Mouse (Mus musculus): ENCODE measurements around the gene Cpvl. TPM values are rescaled to one million over a fixed set of nuclear protein-coding genes. Genes with fewer than 3 reads are reported as not detected.

Cpvl gene
- polyA plus RNA-seq, 1 experiment from 2014 or later = 0.12 TPM

- Histone ChIP-seq H3K9me3 (ENCODE audit: control insufficient read depth, low read length) (no peaks in the 10 kb centered on the region), H3K4me2 (ENCODE audit: low read depth, low read length, severe bottlenecking) (no peak overlapping the region), H3K4me1 (replicated peaks; ENCODE audit: control insufficient read depth, insufficient read depth, low read length) (no peaks in the 10 kb centered on the region), H3K9ac (ENCODE audit: low read length) (no peak overlapping the region), H3K36me3 (ENCODE audit: control insufficient read depth, insufficient read depth, low read length) (no peaks in the 10 kb centered on the region), H3K27me3 (ENCODE audit: control insufficient read depth, insufficient read depth, low read length) (no peaks in the 10 kb centered on the region), H3K4me3 (ENCODE audit: low read depth, low read length) (no peak overlapping the region), H3K27ac (ENCODE audit: low read depth, low read length) (no peak overlapping the region)
- WGBS = 11% methylated on average over 3 of the region's 3 CpGs
- DNase-seq (ENCODE audit: low spot score) = no peak
- ATAC-seq (replicated peaks; ENCODE audit: low FRiP score) = no peak
These were observed 39.5 kb downstream of the Cpvl start for GRCm38 (mm10) chr6:53938942-53939341.

GRCm38 (mm10) chr6:53937143-53938134 lies 41.0 kb downstream of the Cpvl start:
- no peak for ATAC-seq (replicated peaks; ENCODE audit: low FRiP score)
- Histone ChIP-seq H3K27ac (ENCODE audit: low read depth, low read length) (no peak overlapping the region), H3K4me2 (ENCODE audit: low read depth, low read length, severe bottlenecking) (no peak overlapping the region), H3K9me3 (ENCODE audit: control insufficient read depth, low read length) (no peaks in the 10 kb centered on the region), H3K27me3 (ENCODE audit: control insufficient read depth, insufficient read depth, low read length) (no peaks in the 10 kb centered on the region), H3K36me3 (ENCODE audit: control insufficient read depth, insufficient read depth, low read length) (no peaks in the 10 kb centered on the region), H3K4me1 (replicated peaks; ENCODE audit: control insufficient read depth, insufficient read depth, low read length) (no peaks in the 10 kb centered on the region), H3K9ac (ENCODE audit: low read length) (no peak overlapping the region), H3K4me3 (ENCODE audit: low read depth, low read length) (no peak overlapping the region)
- WGBS = 81% methylated on average over 15 of the region's 15 CpGs
- DNase-seq (ENCODE audit: low spot score) = no peak

DNA sequence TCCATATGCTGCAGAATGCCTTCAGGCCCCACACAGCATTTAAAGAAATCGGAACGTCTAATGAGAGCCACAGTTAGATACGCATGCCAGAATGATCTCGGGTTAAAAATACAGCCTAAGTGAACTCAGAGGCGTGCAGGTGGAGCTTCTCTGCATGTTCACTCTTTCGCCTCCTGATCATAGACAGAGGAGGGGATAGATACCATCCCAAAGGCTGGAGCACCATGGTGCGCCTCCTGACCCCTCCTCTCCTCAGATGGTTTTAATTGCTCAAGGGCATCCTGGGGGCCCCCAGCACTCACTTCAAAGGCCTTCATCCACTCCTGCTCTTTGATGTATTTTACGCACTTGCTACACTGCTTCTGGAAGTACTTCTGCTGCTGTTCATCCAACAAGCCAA lies 46.9 kb downstream of the Cpvl start:
- H3K4me1 ChIP-seq (replicated peaks; ENCODE audit: control insufficient read depth, insufficient read depth, low read length) = no peaks in the 10 kb centered on the region
- DNase-seq (ENCODE audit: low spot score) (no peak), ATAC-seq (replicated peaks; ENCODE audit: low FRiP score) (no peak)
- H3K9ac ChIP-seq (ENCODE audit: low read length) = no peak overlapping the region
- H3K4me3 ChIP-seq (ENCODE audit: low read depth, low read length) = no peak overlapping the region
- H3K27me3 ChIP-seq (ENCODE audit: control insufficient read depth, insufficient read depth, low read length) = no peaks in the 10 kb centered on the region; the same call in 1 of the 2 replicates
- 71% methylated on average over 8 of the region's 8 CpGs for WGBS
- H3K36me3 ChIP-seq (ENCODE audit: control insufficient read depth, insufficient read depth, low read length) = no peaks in the 10 kb centered on the region
- H3K4me2 ChIP-seq (ENCODE audit: low read depth, low read length, severe bottlenecking) = no peak overlapping the region
- H3K9me3 ChIP-seq (ENCODE audit: control insufficient read depth, low read length) = no peaks in the 10 kb centered on the region
- H3K27ac ChIP-seq (ENCODE audit: low read depth, low read length) = no peak overlapping the region

GRCm38 (mm10) chr6:53929858-53930257 lies 48.6 kb downstream of the Cpvl start:
- 76% methylated on average over 4 of the region's 4 CpGs for WGBS
- H3K36me3 ChIP-seq (ENCODE audit: control insufficient read depth, insufficient read depth, low read length) = no peaks in the 10 kb centered on the region
- no peak overlapping the region for H3K9ac ChIP-seq (ENCODE audit: low read length)
- H3K4me1 ChIP-seq (replicated peaks; ENCODE audit: control insufficient read depth, insufficient read depth, low read length) = no peaks in the 10 kb centered on the region
- no peak overlapping the region for H3K4me2 ChIP-seq (ENCODE audit: low read depth, low read length, severe bottlenecking)
- DNase-seq (ENCODE audit: low spot score) (no peak), ATAC-seq (replicated peaks; ENCODE audit: low FRiP score) (no peak)
- H3K27me3 ChIP-seq (ENCODE audit: control insufficient read depth, insufficient read depth, low read length) = no peaks in the 10 kb centered on the region; the same call in 1 of the 2 replicates
- no peak overlapping the region for H3K4me3 ChIP-seq (ENCODE audit: low read depth, low read length)
- no peaks in the 10 kb centered on the region for H3K9me3 ChIP-seq (ENCODE audit: control insufficient read depth, low read length)
- H3K27ac ChIP-seq (ENCODE audit: low read depth, low read length) = no peak overlapping the region

DNA sequence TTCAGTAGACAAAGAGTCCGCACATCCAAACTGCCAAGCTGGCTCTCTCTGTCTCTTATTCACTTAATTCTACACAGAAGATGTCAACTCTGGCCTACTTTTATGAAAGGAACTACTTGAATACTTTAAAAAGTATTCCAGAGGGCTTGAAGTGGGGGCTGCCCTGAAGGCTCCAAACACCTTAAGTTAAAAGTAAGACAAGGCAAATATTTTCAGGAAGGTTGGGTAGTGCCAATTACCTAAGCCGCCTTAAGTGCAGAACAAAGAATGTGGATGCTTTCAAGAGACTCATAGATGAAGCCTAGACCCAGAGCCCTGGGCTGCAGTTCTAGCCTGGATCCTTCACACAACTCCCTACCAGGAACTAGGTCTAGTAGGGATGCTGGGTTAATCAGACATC lies 52.3 kb downstream of the Cpvl start:
- WGBS = 91% methylated on average over 2 of the region's 2 CpGs
- H3K4me3 ChIP-seq (ENCODE audit: low read depth, low read length) = no peak overlapping the region
- no peaks in the 10 kb centered on the region; the same call in 1 of the 2 replicates for H3K27me3 ChIP-seq (ENCODE audit: control insufficient read depth, insufficient read depth, low read length)
- H3K4me2 ChIP-seq (ENCODE audit: low read depth, low read length, severe bottlenecking) = no peak overlapping the region
- no peaks in the 10 kb centered on the region for H3K9me3 ChIP-seq (ENCODE audit: control insufficient read depth, low read length)
- ATAC-seq (replicated peaks; ENCODE audit: low FRiP score) (no peak), DNase-seq (ENCODE audit: low spot score) (no peak)
- no peaks in the 10 kb centered on the region for H3K36me3 ChIP-seq (ENCODE audit: control insufficient read depth, insufficient read depth, low read length)
- no peaks in the 10 kb centered on the region for H3K4me1 ChIP-seq (replicated peaks; ENCODE audit: control insufficient read depth, insufficient read depth, low read length)
- H3K27ac ChIP-seq (ENCODE audit: low read depth, low read length) = no peak overlapping the region
- H3K9ac ChIP-seq (ENCODE audit: low read length) = no peak overlapping the region

- Histone ChIP-seq H3K27ac (ENCODE audit: low read depth, low read length) (no peak overlapping the region), H3K27me3 (ENCODE audit: control insufficient read depth, insufficient read depth, low read length) (no peaks in the 10 kb centered on the region), H3K36me3 (ENCODE audit: control insufficient read depth, insufficient read depth, low read length) (no peaks in the 10 kb centered on the region), H3K4me1 (replicated peaks; ENCODE audit: control insufficient read depth, insufficient read depth, low read length) (no peaks in the 10 kb centered on the region), H3K4me2 (ENCODE audit: low read depth, low read length, severe bottlenecking) (no peak overlapping the region), H3K9me3 (ENCODE audit: control insufficient read depth, low read length) (no peaks in the 10 kb centered on the region), H3K4me3 (ENCODE audit: low read depth, low read length) (no peak overlapping the region), H3K9ac (ENCODE audit: low read length) (no peak overlapping the region)
- WGBS = 51% methylated on average over 8 of the region's 8 CpGs
- ATAC-seq (replicated peaks; ENCODE audit: low FRiP score) (no peak), DNase-seq (ENCODE audit: low spot score) (no peak)
These were observed 53.3 kb downstream of the Cpvl start for GRCm38 (mm10) chr6:53925192-53925591.

- ATAC-seq (replicated peaks; ENCODE audit: low FRiP score) (no peak), DNase-seq (ENCODE audit: low spot score) (no peak)
- no peaks in the 10 kb centered on the region for H3K9me3 ChIP-seq (ENCODE audit: control insufficient read depth, low read length)
- H3K36me3 ChIP-seq (ENCODE audit: control insufficient read depth, insufficient read depth, low read length) = no peaks in the 10 kb centered on the region
- no peak overlapping the region for H3K9ac ChIP-seq (ENCODE audit: low read length)
- no peak overlapping the region for H3K27ac ChIP-seq (ENCODE audit: low read depth, low read length)
- H3K4me2 ChIP-seq (ENCODE audit: low read depth, low read length, severe bottlenecking) = no peak overlapping the region
- WGBS = 91% methylated on average over 7 of the region's 7 CpGs
- no peaks in the 10 kb centered on the region for H3K4me1 ChIP-seq (replicated peaks; ENCODE audit: control insufficient read depth, insufficient read depth, low read length)
- H3K27me3 ChIP-seq (ENCODE audit: control insufficient read depth, insufficient read depth, low read length) = no peaks in the 10 kb centered on the region
- H3K4me3 ChIP-seq (ENCODE audit: low read depth, low read length) = no peak overlapping the region
These were observed 58.4 kb downstream of the Cpvl start for GRCm38 (mm10) chr6:53920041-53920440.

GRCm38 (mm10) chr6:53917026-53917558 lies 61.4 kb downstream of the Cpvl start:
- Histone ChIP-seq H3K9me3 (ENCODE audit: control insufficient read depth, low read length) (no peaks in the 10 kb centered on the region), H3K27ac (ENCODE audit: low read depth, low read length) (no peak overlapping the region), H3K4me3 (ENCODE audit: low read depth, low read length) (no peak overlapping the region), H3K27me3 (ENCODE audit: control insufficient read depth, insufficient read depth, low read length) (no peaks in the 10 kb centered on the region), H3K4me2 (ENCODE audit: low read depth, low read length, severe bottlenecking) (no peak overlapping the region), H3K9ac (ENCODE audit: low read length) (no peak overlapping the region), H3K36me3 (ENCODE audit: control insufficient read depth, insufficient read depth, low read length) (no peaks in the 10 kb centered on the region), H3K4me1 (replicated peaks; ENCODE audit: control insufficient read depth, insufficient read depth, low read length) (no peaks in the 10 kb centered on the region)
- 95% methylated on average over 6 of the region's 6 CpGs for WGBS
- DNase-seq (ENCODE audit: low spot score) (no peak), ATAC-seq (replicated peaks; ENCODE audit: low FRiP score) (no peak)

Data from forebrain, embryonic 11.5 days (tissue).